ENCODE assay signal across 10 mouse cellular contexts in genomic region chr11:43399297-43399696, GRCm38 (mm10). TPM values are rescaled to one million over a fixed set of nuclear protein-coding genes. Genes with fewer than 3 reads are reported as not detected.
A peak's percentile ranks its signal among the peaks of the same experiment; 100 is the strongest.
DNase-seq lines count a peak whose midpoint lies in the region; ATAC-seq and TF ChIP-seq lines count a peak whose summit lies in the region.
"Had no signal": no experiment of that assay in that cellular context is flagged by ENCODE, and none has a peak within 500 bp of the region (broad histone marks: within the 10 kb centered on the region; RNA-seq: fewer than 3 reads in every experiment).

No protein-coding gene starts in this region.

- H3K4me3 ChIP-seq in midbrain, embryonic 11.5 days (ENCODE audit: low read depth, low read length) = no peak overlapping the region
- H3K4me3 ChIP-seq in midbrain, embryonic 10.5 days = no peak overlapping the region
- no peak overlapping the region for H3K4me3 ChIP-seq in kidney, adult 2 months (ENCODE audit: insufficient read depth, low read depth, low read length)
- no peak overlapping the region for H3K4me3 ChIP-seq in forebrain, embryonic 15.5 days
- H3K4me3 ChIP-seq: erythroblast, embryonic 14.5 days; limb, embryonic 10.5 days; megakaryocyte, embryonic 14.5 days had no signal

- H3K4me1 ChIP-seq in midbrain, embryonic 11.5 days (ENCODE audit: control insufficient read depth, insufficient read depth, low read length) = no peaks in the 10 kb centered on the region
- peaks cover 11% of the 10 kb centered on the region for H3K4me1 ChIP-seq in midbrain, embryonic 10.5 days
- peaks cover 14% of the 10 kb centered on the region for H3K4me1 ChIP-seq in kidney, adult 2 months (ENCODE audit: control insufficient read depth, insufficient read depth, low read length)
- 0 out of 2 replicates have a peak, but pooled peaks cover 4% of the 10 kb centered on the region for H3K4me1 ChIP-seq in forebrain, embryonic 15.5 days
- H3K4me1 ChIP-seq: limb, embryonic 10.5 days had no signal

- ATAC-seq in midbrain, embryonic 11.5 days (ENCODE audit: low FRiP score) = peak; percentile 65; the same call in 1 of the 2 replicates
- peak; percentile 84 for ATAC-seq in common myeloid progenitor, adult 5-6 weeks (replicated peaks; ENCODE audit: low read depth, poor library complexity, severe bottlenecking)
- ATAC-seq in forebrain, embryonic 15.5 days (replicated peaks) = no peak

- no peak overlapping the region for H3K9ac ChIP-seq in midbrain, embryonic 11.5 days (ENCODE audit: low read length)
- H3K9ac ChIP-seq in forebrain, embryonic 15.5 days (replicated peaks) = no peak overlapping the region

- DNase-seq in midbrain, embryonic 11.5 days (ENCODE audit: low spot score, missing footprints) = no peak
- no peak for DNase-seq in midbrain, embryonic 10.5 days (ENCODE audit: low spot score)
- DNase-seq in kidney, adult 2 months = peak; percentile 64
- DNase-seq in retina, postnatal 1 day = peak; percentile 30
- no peak for DNase-seq in testis, postnatal 14 days (ENCODE audit: low spot score)

- TF ChIP-seq CTCF in kidney, adult 2 months (conservative IDR thresholded peaks at IDR 0.05; ENCODE audit: insufficient read depth, insufficient read length, low read depth, low read length) = peak; percentile 63

- no peaks in the 10 kb centered on the region for H3K9me3 ChIP-seq in midbrain, embryonic 11.5 days (ENCODE audit: control insufficient read depth, low read length)
- H3K9me3 ChIP-seq in midbrain, embryonic 10.5 days (replicated peaks) = 0 out of 2 replicates have a peak, but pooled peaks cover under 1% of the 10 kb centered on the region
- H3K9me3 ChIP-seq in forebrain, embryonic 15.5 days = 0 out of 2 replicates have a peak, but pooled peaks cover 1% of the 10 kb centered on the region
- H3K9me3 ChIP-seq: limb, embryonic 10.5 days; megakaryocyte, embryonic 14.5 days had no signal

- no peak for TF ChIP-seq POLR2A in kidney, adult 2 months (IDR thresholded peaks at IDR 0.05; ENCODE audit: low read depth, low read length)

- no peaks in the 10 kb centered on the region for H3K27me3 ChIP-seq in midbrain, embryonic 11.5 days (ENCODE audit: control insufficient read depth, insufficient read depth, low read length)
- no peaks in the 10 kb centered on the region for H3K27me3 ChIP-seq in midbrain, embryonic 10.5 days (ENCODE audit: low read depth, poor library complexity, severe bottlenecking)
- no peaks in the 10 kb centered on the region for H3K27me3 ChIP-seq in kidney, adult 2 months (replicated peaks; ENCODE audit: control insufficient read depth, insufficient read depth, low read length)
- H3K27me3 ChIP-seq in forebrain, embryonic 15.5 days = no peaks in the 10 kb centered on the region
- H3K27me3 ChIP-seq: megakaryocyte, embryonic 14.5 days had no signal

- H3K4me2 ChIP-seq in midbrain, embryonic 11.5 days = no peak overlapping the region
- no peak overlapping the region for H3K4me2 ChIP-seq in forebrain, embryonic 15.5 days (replicated peaks)

- no peak overlapping the region for H3K27ac ChIP-seq in midbrain, embryonic 11.5 days (ENCODE audit: low read depth, low read length)
- no peak overlapping the region for H3K27ac ChIP-seq in midbrain, embryonic 10.5 days (replicated peaks)
- peak overlapping the region; percentile 28; the same call in 1 of the 2 replicates for H3K27ac ChIP-seq in kidney, adult 2 months (ENCODE audit: insufficient read depth, low read depth, low read length)
- H3K27ac ChIP-seq in forebrain, embryonic 15.5 days (replicated peaks) = no peak overlapping the region
- H3K27ac ChIP-seq: limb, embryonic 10.5 days had no signal

- no peaks in the 10 kb centered on the region for H3K36me3 ChIP-seq in midbrain, embryonic 11.5 days (ENCODE audit: control insufficient read depth, insufficient read depth, low read length)
- no peaks in the 10 kb centered on the region for H3K36me3 ChIP-seq in midbrain, embryonic 10.5 days
- H3K36me3 ChIP-seq in kidney, adult 2 months (ENCODE audit: control insufficient read depth, insufficient read depth, low read length) = no peaks in the 10 kb centered on the region
- H3K36me3 ChIP-seq in forebrain, embryonic 15.5 days = no peaks in the 10 kb centered on the region
- H3K36me3 ChIP-seq: limb, embryonic 10.5 days had no signal

- WGBS in midbrain, embryonic 11.5 days = 47% methylated on average over 4 of the region's 4 CpGs
- 51% methylated on average over 4 of the region's 4 CpGs for WGBS in midbrain, embryonic 10.5 days
- WGBS in kidney, adult 2 months = 34% methylated on average over 4 of the region's 4 CpGs
- WGBS in forebrain, embryonic 15.5 days = 37% methylated on average over 4 of the region's 4 CpGs

RNA-seq across cellular contexts. Expression of gene Pttg1, which starts 26.8 kb away (rescaled TPM):
- polyA plus RNA-seq in midbrain, embryonic 11.5 days (2014; fragmentation: Nextera tagmentation; extraction: Ambion mirVana) = 89.0 and 97.1 TPM in 2 replicates
- 94.6 and 109 TPM in 2 replicates for polyA plus RNA-seq in midbrain, embryonic 10.5 days (2016; fragmentation: Nextera tagmentation; extraction: Ambion mirVana)
- 35.1 and 48.4 TPM in 2 replicates for total RNA-seq in common myeloid progenitor, adult 5-6 weeks (2017)
- 33.6 and 45.4 TPM in 2 replicates for polyA plus RNA-seq in kidney, adult 2 months (2012; rRNA removed)
- polyA plus RNA-seq in forebrain, embryonic 15.5 days (2015; fragmentation: Nextera tagmentation; extraction: Ambion mirVana) = 30.7 and 34.8 TPM in 2 replicates

RNA-seq across cellular contexts. Expression of gene Slu7, which starts 34.2 kb away (rescaled TPM):
- 71.6 and 76.7 TPM in 2 replicates for polyA plus RNA-seq in midbrain, embryonic 11.5 days (2014; fragmentation: Nextera tagmentation; extraction: Ambion mirVana)
- polyA plus RNA-seq in midbrain, embryonic 10.5 days (2016; fragmentation: Nextera tagmentation; extraction: Ambion mirVana) = 59.2 and 59.5 TPM in 2 replicates
- total RNA-seq in common myeloid progenitor, adult 5-6 weeks (2017) = 86.7 and 97.6 TPM in 2 replicates
- polyA plus RNA-seq in kidney, adult 2 months (2012; rRNA removed) = 3.4 and 5.5 TPM in 2 replicates
- 72.1 and 75.4 TPM in 2 replicates for polyA plus RNA-seq in forebrain, embryonic 15.5 days (2015; fragmentation: Nextera tagmentation; extraction: Ambion mirVana)

Comparison
In these comparisons a context has a peak if more than half of its experiments do, and no peak if none do; other contexts are left out.
1. DNase-seq: peak in kidney, adult 2 months (single experiment) and retina, postnatal 1 day (single experiment); none in midbrain, embryonic 11.5 days (single experiment), midbrain, embryonic 10.5 days (single experiment) and testis, postnatal 14 days (single experiment).